ENCODE assay signal across 12 mouse cellular contexts in the genomic region with DNA sequence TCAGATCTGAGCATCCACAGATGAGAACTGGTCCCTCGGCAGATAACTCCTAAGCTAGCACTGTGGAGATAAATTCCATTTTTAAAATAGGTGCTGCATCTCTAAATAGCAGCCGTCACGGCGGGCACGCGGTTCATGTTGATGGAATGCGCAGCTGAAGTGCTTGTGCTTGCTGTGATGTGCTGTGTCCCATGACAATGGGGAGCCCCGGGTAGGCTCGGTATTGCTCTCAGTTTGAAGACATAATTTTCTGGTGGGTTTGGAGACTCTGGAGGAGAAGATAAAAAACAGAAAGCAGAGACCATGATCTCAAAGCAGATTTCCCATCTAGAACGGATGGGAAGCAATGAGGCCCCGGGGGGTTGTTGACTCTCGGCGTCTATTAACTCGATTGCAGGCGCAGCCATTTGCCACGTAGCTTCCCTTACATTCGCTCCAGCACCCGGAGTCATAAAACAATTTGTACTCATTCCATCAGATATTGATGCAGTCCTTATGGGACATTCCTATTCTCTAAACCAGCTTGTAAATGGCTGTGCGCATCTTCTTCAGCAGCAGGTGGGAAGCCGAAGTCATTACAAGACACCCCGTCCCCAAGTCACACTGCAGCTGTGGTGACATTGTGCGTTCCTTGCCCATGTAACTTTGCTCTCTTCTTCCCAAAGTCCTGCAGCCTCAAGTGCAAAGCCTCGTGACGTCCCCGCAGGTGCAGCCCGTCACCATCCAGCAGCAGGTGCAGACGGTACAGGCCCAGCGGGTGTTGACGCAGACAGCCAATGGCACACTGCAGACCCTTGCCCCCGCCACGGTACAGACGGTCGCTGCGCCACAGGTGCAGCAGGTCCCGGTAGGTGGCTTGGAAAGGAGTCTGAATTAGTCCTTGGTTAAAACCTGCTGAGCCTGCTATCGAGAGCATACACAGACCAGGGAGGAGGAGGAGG. TPM values are rescaled to one million over a fixed set of nuclear protein-coding genes. Genes with fewer than 3 reads are reported as not detected.
DNase-seq lines count a peak whose midpoint lies in the region; ATAC-seq and TF ChIP-seq lines count a peak whose summit lies in the region.
"Had no signal": no experiment of that assay in that cellular context is flagged by ENCODE, and none has a peak within 500 bp of the region (broad histone marks: within the 10 kb centered on the region; RNA-seq: fewer than 3 reads in every experiment).

No protein-coding gene starts in this region.

- 70% methylated on average over 36 of the region's 36 CpGs for WGBS in hindbrain, embryonic 13.5 days
- 90% methylated on average over 36 of the region's 36 CpGs for WGBS in hindbrain, embryonic 10.5 days
- 52% methylated on average over 36 of the region's 36 CpGs for WGBS in cerebellum, adult 2 months
- 55% methylated on average over 36 of the region's 36 CpGs for WGBS in intestine, postnatal 0 days

- TF ChIP-seq POLR2A in cerebellum, adult 2 months (IDR thresholded peaks at IDR 0.05; ENCODE audit: borderline replicate concordance, insufficient read depth, low read length) = no peak

- no peaks in the 10 kb centered on the region for H3K9me3 ChIP-seq in hindbrain, embryonic 13.5 days
- no peaks in the 10 kb centered on the region for H3K9me3 ChIP-seq in hindbrain, embryonic 10.5 days
- H3K9me3 ChIP-seq in intestine, postnatal 0 days (ENCODE audit: control insufficient read depth) = no peaks in the 10 kb centered on the region
- H3K9me3 ChIP-seq: embryonic facial prominence, embryonic 12.5 days; liver, embryonic 12.5 days had no signal

- no peak overlapping the region for H3K4me3 ChIP-seq in hindbrain, embryonic 13.5 days
- H3K4me3 ChIP-seq in hindbrain, embryonic 10.5 days = no peak overlapping the region
- H3K4me3 ChIP-seq in cerebellum, adult 2 months (replicated peaks; ENCODE audit: insufficient read depth, low read depth, low read length) = no peak overlapping the region
- H3K4me3 ChIP-seq in intestine, postnatal 0 days (ENCODE audit: low read depth, low read length) = no peak overlapping the region
- H3K4me3 ChIP-seq: embryonic facial prominence, embryonic 12.5 days; liver, embryonic 12.5 days had no signal

- TF ChIP-seq CTCF in cerebellum, adult 2 months (IDR thresholded peaks at IDR 0.05; ENCODE audit: borderline replicate concordance, insufficient read depth, low read depth, low read length) = no peak
- TF ChIP-seq CTCF in intestine, postnatal 0 days (IDR thresholded peaks at IDR 0.05; ENCODE audit: low read depth) = no peak

- H3K27me3 ChIP-seq in hindbrain, embryonic 13.5 days = no peaks in the 10 kb centered on the region
- H3K27me3 ChIP-seq in hindbrain, embryonic 10.5 days (ENCODE audit: insufficient read depth, poor library complexity, severe bottlenecking) = no peaks in the 10 kb centered on the region
- H3K27me3 ChIP-seq in cerebellum, adult 2 months (ENCODE audit: control insufficient read depth, insufficient read depth, low read length) = no peaks in the 10 kb centered on the region
- no peaks in the 10 kb centered on the region for H3K27me3 ChIP-seq in intestine, postnatal 0 days (replicated peaks; ENCODE audit: control insufficient read depth, insufficient read depth, low read length)
- H3K27me3 ChIP-seq: embryonic facial prominence, embryonic 12.5 days; liver, embryonic 12.5 days had no signal

- no peak overlapping the region for H3K4me2 ChIP-seq in hindbrain, embryonic 13.5 days
- peak overlapping the region; percentile 17; the same call in 1 of the 2 replicates for H3K4me2 ChIP-seq in intestine, postnatal 0 days (replicated peaks; ENCODE audit: low read depth)
- H3K4me2 ChIP-seq: embryonic facial prominence, embryonic 12.5 days; liver, embryonic 12.5 days had no signal

- peak overlapping the region; percentile 76 for H3K27ac ChIP-seq in hindbrain, embryonic 13.5 days
- no peak overlapping the region for H3K27ac ChIP-seq in hindbrain, embryonic 10.5 days
- no peak overlapping the region for H3K27ac ChIP-seq in cerebellum, adult 2 months (ENCODE audit: insufficient read depth, low read length)
- H3K27ac ChIP-seq in intestine, postnatal 0 days (ENCODE audit: low read depth, low read length) = peak overlapping the region; percentile 50; the same call in 1 of the 2 replicates
- H3K27ac ChIP-seq: embryonic facial prominence, embryonic 12.5 days; liver, embryonic 12.5 days had no signal

- no peak overlapping the region for H3K9ac ChIP-seq in hindbrain, embryonic 13.5 days
- no peak overlapping the region for H3K9ac ChIP-seq in intestine, postnatal 0 days (ENCODE audit: low read depth, low read length)
- H3K9ac ChIP-seq: embryonic facial prominence, embryonic 12.5 days; liver, embryonic 12.5 days had no signal

- DNase-seq in hindbrain, embryonic 10.5 days (ENCODE audit: low spot score) = no peak
- DNase-seq in cerebellum, adult 2 months = peak; percentile 59 to 68
- DNase-seq in cerebellum, postnatal 25 days = peak; percentile 72 to 74
- DNase-seq in urinary bladder, adult 18-20 months (ENCODE audit: low spot score in 2 of 2) = no peak
- DNase-seq: thymus, adult 2 months had no signal

- H3K4me1 ChIP-seq in hindbrain, embryonic 13.5 days (replicated peaks) = peaks cover 45% of the 10 kb centered on the region
- peaks cover 30% of the 10 kb centered on the region for H3K4me1 ChIP-seq in hindbrain, embryonic 10.5 days (replicated peaks)
- H3K4me1 ChIP-seq in cerebellum, adult 2 months (ENCODE audit: control insufficient read depth, insufficient read depth, low read length) = peaks cover 41% of the 10 kb centered on the region
- 0 out of 2 replicates have a peak, but pooled peaks cover 9% of the 10 kb centered on the region for H3K4me1 ChIP-seq in intestine, postnatal 0 days (replicated peaks; ENCODE audit: control insufficient read depth, insufficient read depth, low read length)

- H3K36me3 ChIP-seq in hindbrain, embryonic 13.5 days = peaks cover 58% of the 10 kb centered on the region
- peaks cover 68% of the 10 kb centered on the region for H3K36me3 ChIP-seq in hindbrain, embryonic 10.5 days
- H3K36me3 ChIP-seq in intestine, postnatal 0 days (ENCODE audit: control insufficient read depth, insufficient read depth) = peaks cover 52% of the 10 kb centered on the region

- ATAC-seq in hindbrain, embryonic 13.5 days (ENCODE audit: low FRiP score) = peak; percentile 55
- peak; percentile 88 for ATAC-seq in intestine, postnatal 0 days
- no peak for ATAC-seq in inflammation-experienced regulatory T-cells, adult 6 months
- ATAC-seq: CD4-positive, CD25-positive, alpha-beta regulatory T cell, adult 4 months; liver, embryonic 12.5 days had no signal

RNA-seq across cellular contexts. Expression of gene Srebf2, which starts 23.7 kb away (rescaled TPM):
- 179 and 193 TPM in 2 replicates for polyA plus RNA-seq in hindbrain, embryonic 13.5 days (2015; fragmentation: Nextera tagmentation; extraction: Ambion mirVana)
- 211 and 242 TPM in 2 replicates for polyA plus RNA-seq in hindbrain, embryonic 10.5 days (2016; fragmentation: Nextera tagmentation; extraction: Ambion mirVana)
- polyA plus RNA-seq in cerebellum, adult 2 months (2012; rRNA removed) = 104 and 105 TPM in 2 replicates
- 68.7 and 69.5 TPM in 2 replicates for polyA plus RNA-seq in intestine, postnatal 0 days (2015; fragmentation: Nextera tagmentation; extraction: Ambion mirVana)
- 10 to 100 TPM; 28.4 to 42.6 (median 35.6) TPM for polyA plus RNA-seq in inflammation-experienced regulatory T-cells, adult 6 months (2017; shearing (Covaris generic))

RNA-seq across cellular contexts. Expression of gene Shisa8, which starts 41.9 kb away (rescaled TPM):
- polyA plus RNA-seq in hindbrain, embryonic 13.5 days (2015; fragmentation: Nextera tagmentation; extraction: Ambion mirVana) = 0.93 and 1.8 TPM in 2 replicates
- 1.6 and 1.8 TPM in 2 replicates for polyA plus RNA-seq in hindbrain, embryonic 10.5 days (2016; fragmentation: Nextera tagmentation; extraction: Ambion mirVana)
- 65.4 and 69.9 TPM in 2 replicates for polyA plus RNA-seq in cerebellum, adult 2 months (2012; rRNA removed)
- polyA plus RNA-seq in intestine, postnatal 0 days (2015; fragmentation: Nextera tagmentation; extraction: Ambion mirVana) = not detected in 2 replicates
- not detected for polyA plus RNA-seq in inflammation-experienced regulatory T-cells, adult 6 months (2017; shearing (Covaris generic))
- polyA plus RNA-seq: CD4-positive, CD25-positive, alpha-beta regulatory T cell, adult 4 months had no signal

RNA-seq across cellular contexts. Expression of gene Ccdc134, which starts 43.0 kb away (rescaled TPM):
- polyA plus RNA-seq in hindbrain, embryonic 13.5 days (2015; fragmentation: Nextera tagmentation; extraction: Ambion mirVana) = 13.0 and 14.8 TPM in 2 replicates
- polyA plus RNA-seq in hindbrain, embryonic 10.5 days (2016; fragmentation: Nextera tagmentation; extraction: Ambion mirVana) = 19.6 and 23.4 TPM in 2 replicates
- 15.4 and 15.5 TPM in 2 replicates for polyA plus RNA-seq in cerebellum, adult 2 months (2012; rRNA removed)
- 3.5 and 4.2 TPM in 2 replicates for polyA plus RNA-seq in intestine, postnatal 0 days (2015; fragmentation: Nextera tagmentation; extraction: Ambion mirVana)
- 10 to 100 TPM; 19.9 to 26.0 (median 20.8) TPM for polyA plus RNA-seq in inflammation-experienced regulatory T-cells, adult 6 months (2017; shearing (Covaris generic))

RNA-seq across cellular contexts. Expression of gene Tnfrsf13c, which starts 53.5 kb away (rescaled TPM):
- not detected in 2 replicates for polyA plus RNA-seq in hindbrain, embryonic 13.5 days (2015; fragmentation: Nextera tagmentation; extraction: Ambion mirVana)
- 0.18 and 0.46 TPM in 2 replicates for polyA plus RNA-seq in hindbrain, embryonic 10.5 days (2016; fragmentation: Nextera tagmentation; extraction: Ambion mirVana)
- 0.89 and 0.93 TPM in 2 replicates for polyA plus RNA-seq in cerebellum, adult 2 months (2012; rRNA removed)
- polyA plus RNA-seq in intestine, postnatal 0 days (2015; fragmentation: Nextera tagmentation; extraction: Ambion mirVana) = 0.10 TPM in 1 of 2 replicates, not detected in the other
- polyA plus RNA-seq in inflammation-experienced regulatory T-cells, adult 6 months (2017; shearing (Covaris generic)) = 1 to 10 TPM; 2.3 to 7.1 (median 4.8) TPM
- polyA plus RNA-seq: lung, embryonic 16.5 days had no signal

Comparison
In these comparisons a context has a peak if more than half of its experiments do, and no peak if none do; other contexts are left out.
1. H3K27ac ChIP-seq: peak in hindbrain, embryonic 13.5 days (single experiment) and intestine, postnatal 0 days (single experiment); none in hindbrain, embryonic 10.5 days (single experiment) and cerebellum, adult 2 months (single experiment).
2. DNase-seq: peak in cerebellum, adult 2 months (2 of 2) and cerebellum, postnatal 25 days (2 of 2); none in hindbrain, embryonic 10.5 days (single experiment) and urinary bladder, adult 18-20 months (0 of 2).
3. RNA of gene Shisa8, which starts 41.9 kb away (polyA plus RNA-seq): 65.4 to 69.9 TPM in cerebellum, adult 2 months; 0.93 to 1.8 TPM in hindbrain, embryonic 13.5 days, 1.6 to 1.8 TPM in hindbrain, embryonic 10.5 days, not detected in intestine, postnatal 0 days and not detected in inflammation-experienced regulatory T-cells, adult 6 months; every median in the first group is over 10 times any median in the second.